ENCODE assay signal across 28 mouse cellular contexts in genomic region chr3:99883988-99884564, GRCm38 (mm10). TPM values are rescaled to one million over a fixed set of nuclear protein-coding genes. Genes with fewer than 3 reads are reported as not detected.
"Had no signal": no experiment of that assay in that cellular context is flagged by ENCODE, and none has a peak within 500 bp of the region (broad histone marks: within the 10 kb centered on the region; RNA-seq: fewer than 3 reads in every experiment).

No protein-coding gene starts in this region.

- H3K27me3 ChIP-seq: heart, embryonic 13.5 days; heart, embryonic 15.5 days; hindbrain, embryonic 12.5 days; intestine, embryonic 15.5 days; limb, embryonic 12.5 days; liver, embryonic 13.5 days; liver, embryonic 15.5 days had no signal

- DNase-seq: gastrocnemius, adult 2 months; gastrocnemius, postnatal 10 days; gastrocnemius, postnatal 25 days; heart, adult 2 months; heart, postnatal 14 days; heart, postnatal 4 days; kidney, adult 18-20 months; kidney, adult 8-10 months; kidney, postnatal 10 days; kidney, postnatal 25 days; liver; liver, embryonic 13.5 days had no signal

- H3K9me3 ChIP-seq: heart, embryonic 15.5 days; hindbrain, embryonic 10.5 days; hindbrain, embryonic 12.5 days; intestine, embryonic 15.5 days; limb, embryonic 10.5 days; limb, embryonic 12.5 days; liver, embryonic 13.5 days; liver, embryonic 15.5 days had no signal

- H3K4me3 ChIP-seq: gastrocnemius, adult 2 months; heart, adult 2 months; heart, embryonic 13.5 days; heart, embryonic 15.5 days; hindbrain, embryonic 10.5 days; hindbrain, embryonic 12.5 days; intestine, embryonic 15.5 days; layer of hippocampus, adult 2 months; left cerebral cortex, adult 2 months; limb, embryonic 10.5 days; limb, embryonic 12.5 days; liver, embryonic 13.5 days; liver, embryonic 15.5 days had no signal

- H3K4me2 ChIP-seq: heart, embryonic 11.5 days; heart, embryonic 13.5 days; heart, embryonic 15.5 days; hindbrain, embryonic 12.5 days; limb, embryonic 12.5 days; liver, embryonic 11.5 days; liver, embryonic 13.5 days; liver, embryonic 15.5 days had no signal

- H3K9ac ChIP-seq: heart, embryonic 13.5 days; heart, embryonic 15.5 days; hindbrain, embryonic 12.5 days; hindbrain, embryonic 14.5 days; intestine, embryonic 15.5 days; limb, embryonic 12.5 days; liver, embryonic 13.5 days; liver, embryonic 15.5 days had no signal

- H3K27ac ChIP-seq: gastrocnemius, adult 2 months; heart, adult 2 months; heart, embryonic 13.5 days; heart, embryonic 15.5 days; hindbrain, embryonic 10.5 days; hindbrain, embryonic 12.5 days; hindbrain, embryonic 14.5 days; intestine, embryonic 15.5 days; layer of hippocampus, adult 2 months; left cerebral cortex, adult 2 months; limb, embryonic 10.5 days; limb, embryonic 12.5 days; liver, embryonic 13.5 days; liver, embryonic 15.5 days had no signal

- H3K36me3 ChIP-seq: heart, embryonic 13.5 days; heart, embryonic 15.5 days; hindbrain, embryonic 10.5 days; hindbrain, embryonic 12.5 days; intestine, embryonic 15.5 days; limb, embryonic 10.5 days; limb, embryonic 12.5 days; liver, embryonic 13.5 days; liver, embryonic 15.5 days had no signal

- H3K4me1 ChIP-seq: hindbrain, embryonic 12.5 days; liver, embryonic 13.5 days; liver, embryonic 15.5 days had no signal

- ATAC-seq: hindbrain, embryonic 16.5 days; inflammation-experienced regulatory T-cells, adult 6 months; intestine, postnatal 0 days had no signal

RNA-seq across cellular contexts. Expression of gene Spag17, which starts 1.1 kb away (rescaled TPM):
- polyA plus RNA-seq: inflammation-experienced regulatory T-cells, adult 6 months; liver, embryonic 11.5 days had no signal
